Mouse (Mus musculus) lung, embryonic 16.5 days (tissue): ENCODE results near the gene Nfyc. TPM values are rescaled to one million over a fixed set of nuclear protein-coding genes. Genes with fewer than 3 reads are reported as not detected.
A peak's percentile ranks its signal among the peaks of the same experiment; 100 is the strongest.

Experiments
- ATAC-seq: fragments of 200-750 bp; cut with Nextera tagmentation; 2 replicates; pipeline ENCODE4 v1.8.0; 2017; ENCODE audit warnings: low read depth, mild to moderate bottlenecking, moderate library complexity
- H3K27ac ChIP-seq: fragments of 300-500 bp; sonication (generic); 2 replicates; pipeline ENCODE4 v1.5.1; 2014; ENCODE audit warnings: mild to moderate bottlenecking, control low read depth, low read length
- H3K27me3 ChIP-seq: fragments of 300-500 bp; sonication (generic); 2 replicates; pipeline ENCODE4 v1.6.1; 2014; ENCODE audit warnings: low read depth, low read length, mixed read lengths; ENCODE audit not compliant: control insufficient read depth, insufficient read depth
- H3K36me3 ChIP-seq: fragments of 300-500 bp; sonication (generic); 2 replicates; pipeline ENCODE4 v1.6.1; 2014; ENCODE audit warnings: low read length; ENCODE audit not compliant: control insufficient read depth, insufficient read depth
- H3K4me1 ChIP-seq: fragments of 300-500 bp; sonication (generic); replicated peaks from 2 replicates; pipeline ENCODE4 v1.6.1; 2014; ENCODE audit warnings: low read length, mixed read lengths; ENCODE audit not compliant: control insufficient read depth, insufficient read depth
- H3K4me2 ChIP-seq: fragments of 300-500 bp; sonication (generic); 2 replicates; pipeline ENCODE4 v1.6.1; 2014; ENCODE audit warnings: low read depth, low read length, control low read depth
- H3K4me3 ChIP-seq: fragments of 300-500 bp; sonication (generic); 2 replicates; pipeline ENCODE4 v1.5.1; 2014; ENCODE audit warnings: mild to moderate bottlenecking, low read length, control low read depth
- H3K9ac ChIP-seq: fragments of 300-500 bp; sonication (generic); 2 replicates; pipeline ENCODE4 v1.6.1; 2014; ENCODE audit warnings: low read length, control low read depth
- H3K9me3 ChIP-seq: fragments of 300-500 bp; sonication (generic); 2 replicates; pipeline ENCODE4 v1.6.1; 2016; ENCODE audit warnings: low read length; ENCODE audit not compliant: control insufficient read depth
- whole genome bisulfite sequencing: fragments of 180-500 bp; shearing (Covaris S2); extraction: QIAGEN DNeasy Blood & Tissue Kit; methylation state at CpG from one replicate; pipeline ENCODE4 v1.1.7; 2014; 5-methylcytosine and 5-hydroxymethylcytosine counted together
- polyA plus RNA-seq: library from polyadenylated mRNA; unstranded; fragments of >200 nt; fragmentation: Nextera tagmentation; extraction: Ambion mirVana; gene quantifications from 2 replicates; pipeline ENCODE4 v1.2.1, GENCODE M21; 2015

Gene Nfyc
- polyA plus RNA-seq, 1 experiment from 2014 or later, result 96.5 TPM

GRCm38 (mm10) chr4:120817002-120817774 is 14.2 kb downstream of the Nfyc start:
- Histone ChIP-seq H3K4me2 (0 out of 2 replicates have a peak overlapping the region, but pooled peaks have one; percentile 48), H3K36me3 (no peaks in the 10 kb centered on the region), H3K4me1 (peaks cover 34% of the 10 kb centered on the region), H3K4me3 (no peak overlapping the region), H3K27ac (peak overlapping the region; percentile 61), H3K9me3 (no peaks in the 10 kb centered on the region), H3K27me3 (no peaks in the 10 kb centered on the region), H3K9ac (no peak overlapping the region)
- WGBS, result 20% methylated on average over 3 of the region's 3 CpGs
- peak; percentile 74 for ATAC-seq

GRCm38 (mm10) chr4:120815622-120816334 is 15.6 kb downstream of the Nfyc start:
- peak; percentile 91 for ATAC-seq
- H3K4me1 ChIP-seq, result peaks cover 38% of the 10 kb centered on the region
- H3K9ac ChIP-seq, result peak overlapping the region; percentile 68
- 6% methylated on average over 10 of the region's 10 CpGs for WGBS
- H3K27ac ChIP-seq, result peak overlapping the region; percentile 82
- H3K9me3 ChIP-seq, result no peaks in the 10 kb centered on the region
- no peaks in the 10 kb centered on the region for H3K27me3 ChIP-seq
- no peaks in the 10 kb centered on the region for H3K36me3 ChIP-seq
- H3K4me2 ChIP-seq, result peak overlapping the region; percentile 48
- H3K4me3 ChIP-seq, result peak overlapping the region; percentile 61

- H3K4me1 ChIP-seq, result peaks cover 38% of the 10 kb centered on the region
- H3K27me3 ChIP-seq, result no peaks in the 10 kb centered on the region
- no peaks in the 10 kb centered on the region for H3K9me3 ChIP-seq
- no peaks in the 10 kb centered on the region for H3K36me3 ChIP-seq
- 2% methylated on average over 4 of the region's 4 CpGs for WGBS
- H3K9ac ChIP-seq, result peak overlapping the region; percentile 68
- ATAC-seq, result no peak
- peak overlapping the region; percentile 48 for H3K4me2 ChIP-seq
- H3K4me3 ChIP-seq, result peak overlapping the region; percentile 61
- H3K27ac ChIP-seq, result peak overlapping the region; percentile 82
These were observed 16.2 kb downstream of the Nfyc start for GRCm38 (mm10) chr4:120815163-120815562.

- WGBS, result 16% methylated on average over 4 of the region's 4 CpGs
These were observed 17.2 kb downstream of the Nfyc start for GRCm38 (mm10) chr4:120814171-120814570.

GRCm38 (mm10) chr4:120813762-120814161 is 17.6 kb downstream of the Nfyc start:
- WGBS, result 3% methylated on average over 1 of the region's 1 CpGs
- no peaks in the 10 kb centered on the region for H3K36me3 ChIP-seq
- peak overlapping the region; percentile 60 for H3K27ac ChIP-seq
- peak overlapping the region; percentile 34 for H3K4me3 ChIP-seq
- H3K9ac ChIP-seq, result peak overlapping the region; percentile 36
- H3K4me2 ChIP-seq, result peak overlapping the region; percentile 48
- H3K4me1 ChIP-seq, result peaks cover 34% of the 10 kb centered on the region
- no peaks in the 10 kb centered on the region for H3K9me3 ChIP-seq
- no peaks in the 10 kb centered on the region for H3K27me3 ChIP-seq
- no peak for ATAC-seq

More at GRCm38 (mm10) chr4:120814171-120814570, 17.2 kb downstream of the Nfyc start:
- Histone ChIP-seq H3K4me1 (peaks cover 37% of the 10 kb centered on the region), H3K36me3 (no peaks in the 10 kb centered on the region), H3K9ac (peak overlapping the region; percentile 36), H3K27me3 (no peaks in the 10 kb centered on the region), H3K4me3 (peak overlapping the region; percentile 34), H3K4me2 (peak overlapping the region; percentile 48), H3K27ac (peak overlapping the region; percentile 60), H3K9me3 (no peaks in the 10 kb centered on the region)
- ATAC-seq, result no peak

- Histone ChIP-seq H3K4me1 (peaks cover 5% of the 10 kb centered on the region), H3K9me3 (no peaks in the 10 kb centered on the region), H3K9ac (no peak overlapping the region), H3K36me3 (no peaks in the 10 kb centered on the region), H3K27me3 (no peaks in the 10 kb centered on the region), H3K27ac (no peak overlapping the region), H3K4me3 (no peak overlapping the region), H3K4me2 (no peak overlapping the region)
- no peak for ATAC-seq
These were observed 25.6 kb downstream of the Nfyc start for GRCm38 (mm10) chr4:120805816-120806215.

- no peak overlapping the region for H3K27ac ChIP-seq
- 21% methylated on average over 2 of the region's 2 CpGs for WGBS
- H3K36me3 ChIP-seq, result no peaks in the 10 kb centered on the region
- no peak overlapping the region for H3K4me3 ChIP-seq
- H3K9me3 ChIP-seq, result no peaks in the 10 kb centered on the region
- H3K9ac ChIP-seq, result no peak overlapping the region
- H3K4me1 ChIP-seq, result peaks cover 17% of the 10 kb centered on the region
- no peaks in the 10 kb centered on the region for H3K27me3 ChIP-seq
- H3K4me2 ChIP-seq, result no peak overlapping the region
- no peak for ATAC-seq
These were observed 29.9 kb downstream of the Nfyc start for GRCm38 (mm10) chr4:120801446-120801845.

- Histone ChIP-seq H3K9ac (no peak overlapping the region), H3K4me3 (no peak overlapping the region), H3K36me3 (no peaks in the 10 kb centered on the region), H3K4me2 (no peak overlapping the region), H3K4me1 (peaks cover 18% of the 10 kb centered on the region), H3K27ac (peak overlapping the region; percentile 52), H3K27me3 (no peaks in the 10 kb centered on the region), H3K9me3 (no peaks in the 10 kb centered on the region)
- 9% methylated on average over 3 of the region's 3 CpGs for WGBS
- ATAC-seq, result peak; percentile 26; the same call in 1 of the 2 replicates
These were observed 30.7 kb downstream of the Nfyc start for GRCm38 (mm10) chr4:120800691-120801090.

- Histone ChIP-seq H3K4me1 (peaks cover 23% of the 10 kb centered on the region), H3K9ac (no peak overlapping the region), H3K27me3 (no peaks in the 10 kb centered on the region), H3K9me3 (no peaks in the 10 kb centered on the region), H3K36me3 (no peaks in the 10 kb centered on the region), H3K4me3 (no peak overlapping the region), H3K4me2 (no peak overlapping the region), H3K27ac (no peak overlapping the region)
- ATAC-seq, result no peak; the same call in 1 of the 2 replicates
- WGBS, result 31% methylated on average over 2 of the region's 2 CpGs
These were observed 31.6 kb downstream of the Nfyc start for GRCm38 (mm10) chr4:120799680-120800166.
